Mouse (Mus musculus) lung, postnatal 0 days (tissue): ENCODE measurements at regions not wholly inside any gene's neighbourhood (a gene's known extent, or its start where the extent isn't known, plus 50 kb on each side); places are given as distances from the start of the nearest gene placed in this dataset.

ENCODE experiments used
- CTCF ChIP-seq: IDR thresholded peaks from 2 replicates; pipeline ENCODE4 v1.5.1; 2016; ENCODE audit warnings: antibody characterized with exemption, mild to moderate bottlenecking
- EP300 ChIP-seq: IDR thresholded peaks from 2 replicates; pipeline ENCODE4 v1.6.1; 2016; ENCODE audit warnings: antibody characterized with exemption, mild to moderate bottlenecking, control low read depth

GRCm38 (mm10) chr8:81147239-81147638, 132.5 kb upstream of the Usp38 start:
- TF ChIP-seq CTCF (no peak), EP300 (no peak)
